8 mouse cellular contexts compared by ENCODE assay signal in the genomic region with DNA sequence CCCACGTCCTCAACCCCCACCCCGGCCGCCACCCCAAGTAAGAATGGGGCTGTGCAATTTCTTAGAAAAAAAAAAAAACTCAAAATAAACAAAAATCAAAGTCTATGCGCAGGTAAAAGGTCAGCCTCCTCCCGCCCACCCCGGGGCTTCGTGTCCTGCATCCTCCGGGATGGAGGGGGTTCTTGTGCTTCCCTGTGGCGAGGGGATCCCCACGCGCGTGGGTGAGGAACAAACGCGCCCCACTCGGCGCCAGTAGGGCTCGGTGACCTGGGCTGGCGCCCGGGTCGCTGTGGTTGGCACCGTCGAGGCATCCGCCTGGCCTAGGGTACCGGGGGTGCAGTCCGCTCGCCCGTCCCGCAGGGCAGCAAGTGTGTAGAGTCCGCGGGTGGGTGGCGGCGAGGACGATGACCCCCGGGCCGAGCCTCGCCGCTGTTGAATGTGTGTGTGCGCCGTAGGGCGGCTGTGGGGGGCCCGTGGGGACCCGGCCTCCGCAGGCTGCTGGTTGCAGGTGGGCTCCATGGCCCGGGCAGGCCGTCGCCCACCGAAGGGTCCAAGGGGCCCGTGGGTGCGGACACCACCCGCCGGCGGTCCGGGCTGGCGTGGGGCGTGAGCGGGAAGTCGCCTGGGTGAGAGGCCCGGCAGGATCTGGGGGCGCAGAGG. TPM values are rescaled to one million over a fixed set of nuclear protein-coding genes. Genes with fewer than 3 reads are reported as not detected.
DNase-seq lines count a peak whose midpoint lies in the region; ATAC-seq lines count a peak whose summit lies in the region.

No protein-coding gene starts in this region.

- peaks cover 75% of the 10 kb centered on the region for H3K27me3 ChIP-seq in heart, embryonic 10.5 days (ENCODE audit: insufficient read depth, poor library complexity, severe bottlenecking)
- H3K27me3 ChIP-seq in embryonic facial prominence, embryonic 11.5 days (ENCODE audit: control insufficient read depth, insufficient read depth, low read length): peaks cover 51% of the 10 kb centered on the region
- peaks cover 43% of the 10 kb centered on the region for H3K27me3 ChIP-seq in hindbrain, embryonic 16.5 days (replicated peaks; ENCODE audit: control insufficient read depth, insufficient read depth, low read length)
- H3K27me3 ChIP-seq in midbrain, embryonic 15.5 days (replicated peaks): peaks cover 58% of the 10 kb centered on the region

- H3K36me3 ChIP-seq in heart, embryonic 10.5 days: peaks cover 6% of the 10 kb centered on the region; the same call in 1 of the 2 replicates
- no peaks in the 10 kb centered on the region for H3K36me3 ChIP-seq in embryonic facial prominence, embryonic 11.5 days (replicated peaks; ENCODE audit: control insufficient read depth, insufficient read depth, low read depth, low read length)
- peaks cover 47% of the 10 kb centered on the region for H3K36me3 ChIP-seq in hindbrain, embryonic 16.5 days (ENCODE audit: control insufficient read depth, insufficient read depth, low read length)
- peaks cover 42% of the 10 kb centered on the region for H3K36me3 ChIP-seq in midbrain, embryonic 15.5 days (replicated peaks)

- DNase-seq in heart, embryonic 10.5 days (ENCODE audit: low spot score): no peak
- no peak for DNase-seq in heart, postnatal 10 days
- no peak for DNase-seq in embryonic facial prominence, embryonic 11.5 days (ENCODE audit: low spot score)
- DNase-seq in embryo, embryonic 10 days (ENCODE audit: low spot score): no peak
- no peak for DNase-seq in right cerebral cortex, postnatal 10 days (ENCODE audit: low spot score in 2 of 2)

- H3K9me3 ChIP-seq in heart, embryonic 10.5 days: peaks cover 12% of the 10 kb centered on the region
- H3K9me3 ChIP-seq in embryonic facial prominence, embryonic 11.5 days (replicated peaks; ENCODE audit: control insufficient read depth, low read length): peaks cover 4% of the 10 kb centered on the region
- H3K9me3 ChIP-seq in hindbrain, embryonic 16.5 days (ENCODE audit: control insufficient read depth, low read length): peaks cover 14% of the 10 kb centered on the region
- H3K9me3 ChIP-seq in midbrain, embryonic 15.5 days: peaks cover 7% of the 10 kb centered on the region; the same call in 1 of the 2 replicates

- peak overlapping the region; percentile 76 for H3K4me2 ChIP-seq in embryonic facial prominence, embryonic 11.5 days (ENCODE audit: low read depth, low read length)
- peak overlapping the region; percentile 44 for H3K4me2 ChIP-seq in hindbrain, embryonic 16.5 days (ENCODE audit: low read length)
- H3K4me2 ChIP-seq in midbrain, embryonic 15.5 days: peak overlapping the region; percentile 36

- intact Hi-C loops in heart, postnatal 10 days (cut with DNase I): no loop called here

- peak overlapping the region; percentile 62; the same call in 1 of the 2 replicates for H3K27ac ChIP-seq in heart, embryonic 10.5 days
- H3K27ac ChIP-seq in embryonic facial prominence, embryonic 11.5 days (replicated peaks; ENCODE audit: low read depth, low read length): no peak overlapping the region
- H3K27ac ChIP-seq in hindbrain, embryonic 16.5 days (ENCODE audit: low read depth, low read length): no peak overlapping the region
- no peak overlapping the region for H3K27ac ChIP-seq in midbrain, embryonic 15.5 days

- WGBS in heart, embryonic 10.5 days: 35% methylated on average over 59 of the region's 59 CpGs
- 40% methylated on average over 55 of the region's 59 CpGs for WGBS in embryonic facial prominence, embryonic 11.5 days
- WGBS in hindbrain, embryonic 16.5 days: 42% methylated on average over 58 of the region's 59 CpGs
- WGBS in midbrain, embryonic 15.5 days: 50% methylated on average over 58 of the region's 59 CpGs

- ATAC-seq in embryonic facial prominence, embryonic 11.5 days (replicated peaks; ENCODE audit: insufficient number of reproducible peaks, low FRiP score, low TSS enrichment, low read depth): no peak
- ATAC-seq in hindbrain, embryonic 16.5 days: no peak
- no peak for ATAC-seq in midbrain, embryonic 15.5 days (replicated peaks)
- ATAC-seq in megakaryocyte progenitor cell, adult 5-6 weeks (replicated peaks; ENCODE audit: poor library complexity): no peak

- peaks cover 25% of the 10 kb centered on the region for H3K4me1 ChIP-seq in heart, embryonic 10.5 days
- peaks cover 8% of the 10 kb centered on the region; the same call in 1 of the 2 replicates for H3K4me1 ChIP-seq in embryonic facial prominence, embryonic 11.5 days (ENCODE audit: control insufficient read depth, insufficient read depth, low read length)
- H3K4me1 ChIP-seq in hindbrain, embryonic 16.5 days (ENCODE audit: control insufficient read depth, insufficient read depth, low read depth, low read length): peaks cover 3% of the 10 kb centered on the region; the same call in 1 of the 2 replicates
- H3K4me1 ChIP-seq in midbrain, embryonic 15.5 days: no peaks in the 10 kb centered on the region; the same call in 1 of the 2 replicates

- H3K4me3 ChIP-seq in heart, embryonic 10.5 days: peak overlapping the region; percentile 58
- peak overlapping the region; percentile 38 for H3K4me3 ChIP-seq in embryonic facial prominence, embryonic 11.5 days (ENCODE audit: low read depth, low read length)
- H3K4me3 ChIP-seq in hindbrain, embryonic 16.5 days (ENCODE audit: low read length): 0 out of 2 replicates have a peak overlapping the region, but pooled peaks have one; percentile 24
- no peak overlapping the region for H3K4me3 ChIP-seq in midbrain, embryonic 15.5 days

- H3K9ac ChIP-seq in embryonic facial prominence, embryonic 11.5 days (replicated peaks; ENCODE audit: low read length): peak overlapping the region; percentile 64; the same call in 1 of the 2 replicates
- no peak overlapping the region for H3K9ac ChIP-seq in hindbrain, embryonic 16.5 days (ENCODE audit: low read depth, low read length)
- no peak overlapping the region for H3K9ac ChIP-seq in midbrain, embryonic 15.5 days

RNA-seq across cellular contexts. Expression of a gene that starts 2.0 kb away (rescaled TPM):
- polyA plus RNA-seq in heart, embryonic 10.5 days (2016; fragmentation: Nextera tagmentation; extraction: Ambion mirVana): not detected in 2 replicates
- total RNA-seq in heart, postnatal 10 days (2021): 10 to 100 TPM; 12.6 to 25.2 TPM
- polyA plus RNA-seq in embryonic facial prominence, embryonic 11.5 days (2014; fragmentation: Nextera tagmentation; extraction: Ambion mirVana): not detected in 2 replicates
- 0.68 and 0.91 TPM in 2 replicates for polyA plus RNA-seq in hindbrain, embryonic 16.5 days (2015; fragmentation: Nextera tagmentation; extraction: Ambion mirVana)
- polyA plus RNA-seq in midbrain, embryonic 15.5 days (2015; fragmentation: Nextera tagmentation; extraction: Ambion mirVana): 0.12 and 0.28 TPM in 2 replicates
- total RNA-seq in megakaryocyte progenitor cell, adult 5-6 weeks (2015): 1.6 and 3.6 TPM in 2 replicates
- total RNA-seq in megakaryocyte progenitor cell, adult 5-6 weeks (2017): 1.4 and 4.7 TPM in 2 replicates

RNA-seq across cellular contexts. Expression of a gene that starts 6.4 kb away (rescaled TPM):
- 0.18 and 0.46 TPM in 2 replicates for polyA plus RNA-seq in heart, embryonic 10.5 days (2016; fragmentation: Nextera tagmentation; extraction: Ambion mirVana)
- total RNA-seq in heart, postnatal 10 days (2021): 100 to 1,000 TPM; 126 to 166 TPM
- polyA plus RNA-seq in embryonic facial prominence, embryonic 11.5 days (2014; fragmentation: Nextera tagmentation; extraction: Ambion mirVana): 0.10 and 0.31 TPM in 2 replicates
- polyA plus RNA-seq in hindbrain, embryonic 16.5 days (2015; fragmentation: Nextera tagmentation; extraction: Ambion mirVana): 2.4 and 3.4 TPM in 2 replicates
- polyA plus RNA-seq in midbrain, embryonic 15.5 days (2015; fragmentation: Nextera tagmentation; extraction: Ambion mirVana): 1.9 and 2.1 TPM in 2 replicates
- total RNA-seq in megakaryocyte progenitor cell, adult 5-6 weeks (2015): 0.17 TPM in 1 of 2 replicates, not detected in the other
- total RNA-seq in megakaryocyte progenitor cell, adult 5-6 weeks (2017): 0.14 TPM in 1 of 2 replicates, not detected in the other

RNA-seq across cellular contexts. Expression of a gene that starts 14.2 kb away (rescaled TPM):
- 0.05 and 0.08 TPM in 2 replicates for polyA plus RNA-seq in heart, embryonic 10.5 days (2016; fragmentation: Nextera tagmentation; extraction: Ambion mirVana)
- 100 to 1,000 TPM in 1 of 2 experiments, 10 to 100 TPM in 1; 80.9 to 155 TPM for total RNA-seq in heart, postnatal 10 days (2021)
- polyA plus RNA-seq in embryonic facial prominence, embryonic 11.5 days (2014; fragmentation: Nextera tagmentation; extraction: Ambion mirVana): 0.08 TPM in 1 of 2 replicates, not detected in the other
- polyA plus RNA-seq in hindbrain, embryonic 16.5 days (2015; fragmentation: Nextera tagmentation; extraction: Ambion mirVana): 0.07 and 0.10 TPM in 2 replicates
- 0.13 and 0.15 TPM in 2 replicates for polyA plus RNA-seq in midbrain, embryonic 15.5 days (2015; fragmentation: Nextera tagmentation; extraction: Ambion mirVana)
- not detected in 2 replicates for total RNA-seq in megakaryocyte progenitor cell, adult 5-6 weeks (2015)
- not detected in 2 replicates for total RNA-seq in megakaryocyte progenitor cell, adult 5-6 weeks (2017)

RNA-seq across cellular contexts. Expression of a gene that starts 16.3 kb away (rescaled TPM):
- 0.36 and 1.0 TPM in 2 replicates for polyA plus RNA-seq in heart, embryonic 10.5 days (2016; fragmentation: Nextera tagmentation; extraction: Ambion mirVana)
- 10 to 100 TPM; 11.3 to 13.7 TPM for total RNA-seq in heart, postnatal 10 days (2021)
- 1.1 and 1.6 TPM in 2 replicates for polyA plus RNA-seq in embryonic facial prominence, embryonic 11.5 days (2014; fragmentation: Nextera tagmentation; extraction: Ambion mirVana)
- 12.5 and 12.7 TPM in 2 replicates for polyA plus RNA-seq in hindbrain, embryonic 16.5 days (2015; fragmentation: Nextera tagmentation; extraction: Ambion mirVana)
- 19.0 and 21.4 TPM in 2 replicates for polyA plus RNA-seq in midbrain, embryonic 15.5 days (2015; fragmentation: Nextera tagmentation; extraction: Ambion mirVana)
- 1.8 and 2.2 TPM in 2 replicates for total RNA-seq in megakaryocyte progenitor cell, adult 5-6 weeks (2015)
- total RNA-seq in megakaryocyte progenitor cell, adult 5-6 weeks (2017): 3.2 and 4.9 TPM in 2 replicates

RNA-seq across cellular contexts. Expression of a gene that starts 38.5 kb away (rescaled TPM):
- 5.5 and 6.0 TPM in 2 replicates for polyA plus RNA-seq in heart, embryonic 10.5 days (2016; fragmentation: Nextera tagmentation; extraction: Ambion mirVana)
- 1 to 10 TPM; 5.8 to 8.4 TPM for total RNA-seq in heart, postnatal 10 days (2021)
- polyA plus RNA-seq in embryonic facial prominence, embryonic 11.5 days (2014; fragmentation: Nextera tagmentation; extraction: Ambion mirVana): 12.1 and 12.7 TPM in 2 replicates
- 9.1 and 9.9 TPM in 2 replicates for polyA plus RNA-seq in hindbrain, embryonic 16.5 days (2015; fragmentation: Nextera tagmentation; extraction: Ambion mirVana)
- polyA plus RNA-seq in midbrain, embryonic 15.5 days (2015; fragmentation: Nextera tagmentation; extraction: Ambion mirVana): 11.1 and 12.7 TPM in 2 replicates
- 1.5 and 2.2 TPM in 2 replicates for total RNA-seq in megakaryocyte progenitor cell, adult 5-6 weeks (2015)
- 0.91 and 2.8 TPM in 2 replicates for total RNA-seq in megakaryocyte progenitor cell, adult 5-6 weeks (2017)
